Mouse (Mus musculus) spleen, adult 2 months (tissue): Measurements from ENCODE around the gene Klrb1a.

ENCODE experiments used
- CTCF ChIP-seq: fragments of 200-500 bp; IDR thresholded peaks from 2 replicates; pipeline ENCODE4 v1.5.1; 2011; ENCODE audit warnings: mild to moderate bottlenecking, inconsistent platforms; ENCODE audit not compliant: insufficient read depth, insufficient read length, insufficient replicate concordance; ENCODE audit errors: extremely low read depth
- POLR2A ChIP-seq: fragments of 200-500 bp; IDR thresholded peaks from 2 replicates; pipeline ENCODE4 v1.6.1; 2011; ENCODE audit warnings: low read depth, low read length, inconsistent platforms

GRCm38 (mm10) chr6:128662206-128662605 lies 38.9 kb upstream of the Klrb1a start, which contains the start of gene Clec2h:
- no peak for TF ChIP-seq POLR2A
- TF ChIP-seq CTCF, result peak; percentile 15; the same call in 1 of the 2 replicates
